ENCODE assay signal across 9 mouse cellular contexts in genomic region chr8:89005797-89006196, GRCm38 (mm10). TPM values are rescaled to one million over a fixed set of nuclear protein-coding genes. Genes with fewer than 3 reads are reported as not detected.
A peak's percentile ranks its signal among the peaks of the same experiment; 100 is the strongest.
DNase-seq lines count a peak whose midpoint lies in the region; ATAC-seq and TF ChIP-seq lines count a peak whose summit lies in the region.
"Had no signal": no experiment of that assay in that cellular context is flagged by ENCODE, and none has a peak within 500 bp of the region (broad histone marks: within the 10 kb centered on the region; RNA-seq: fewer than 3 reads in every experiment).

No protein-coding gene starts in this region.

- no peaks in the 10 kb centered on the region for H3K79me2 ChIP-seq in CH12.LX (replicated peaks; ENCODE audit: control insufficient read depth, extremely low read depth, insufficient read depth, poor library complexity, severe bottlenecking)

- no peaks in the 10 kb centered on the region for H3K36me3 ChIP-seq in CH12.LX (replicated peaks in 1 of 2; ENCODE audit: control insufficient read depth in 1 of 2, insufficient read depth in 1 of 2, low read length in 1 of 2)
- H3K36me3 ChIP-seq in ES-Bruce4 (ENCODE audit: control insufficient read depth, insufficient read depth, low read length, poor library complexity, severe bottlenecking), result no peaks in the 10 kb centered on the region
- H3K36me3 ChIP-seq in hindbrain, embryonic 12.5 days, result no peaks in the 10 kb centered on the region
- no peaks in the 10 kb centered on the region for H3K36me3 ChIP-seq in liver, embryonic 15.5 days (replicated peaks)

- H3K27ac ChIP-seq in CH12.LX (ENCODE audit: insufficient read depth, low read depth), result no peak overlapping the region
- peak overlapping the region; percentile 57 for H3K27ac ChIP-seq in ES-Bruce4 (ENCODE audit: insufficient read depth, low read length)
- no peak overlapping the region for H3K27ac ChIP-seq in hindbrain, embryonic 12.5 days
- no peak overlapping the region for H3K27ac ChIP-seq in liver, embryonic 15.5 days (replicated peaks)

- TF ChIP-seq POLR2A in CH12.LX (IDR thresholded peaks at IDR 0.05; ENCODE audit: low read depth, low read length) (no peak), ES-Bruce4 (IDR thresholded peaks at IDR 0.05; ENCODE audit: insufficient read depth, low read length) (no peak)

- H3K4me3 ChIP-seq in CH12.LX (replicated peaks in 1 of 3; ENCODE audit: low read depth in 2 of 3, low read length in 2 of 3, poor library complexity in 1 of 3) (no peak overlapping the region), ES-Bruce4 (ENCODE audit: low read depth, low read length) (no peak overlapping the region)
- peak overlapping the region; percentile 43 for H3K4me3 ChIP-seq in hindbrain, embryonic 12.5 days
- H3K4me3 ChIP-seq in liver, embryonic 15.5 days (replicated peaks), result no peak overlapping the region

- no peak for TF ChIP-seq CTCF in CH12.LX (conservative IDR thresholded peaks at IDR 0.05 in 1 of 2, IDR thresholded peaks at IDR 0.05 in 1 of 2; ENCODE audit: low read depth in 2 of 2, low read length in 2 of 2)
- TF ChIP-seq CTCF in ES-Bruce4 (IDR thresholded peaks at IDR 0.05; ENCODE audit: low read depth, low read length), result no peak

- H3K27me3 ChIP-seq in CH12.LX (replicated peaks) (no peaks in the 10 kb centered on the region), ES-Bruce4 (ENCODE audit: control insufficient read depth, insufficient read depth, low read length, poor library complexity, severe bottlenecking) (no peaks in the 10 kb centered on the region)
- peaks cover 39% of the 10 kb centered on the region for H3K27me3 ChIP-seq in hindbrain, embryonic 12.5 days
- peaks cover 38% of the 10 kb centered on the region for H3K27me3 ChIP-seq in liver, embryonic 15.5 days

- in situ Hi-C loops in CH12.LX (cut with MboI; ENCODE audit: low pct_ligation_motif_present, low pct_unique_long_range_greater_than_20kb, low sequenced_read_pairs), result no loop called here

- dilution Hi-C loops in CH12.LX (cut with MboI; ENCODE audit: extremely low pct_ligation_motif_present, extremely low pct_unique_long_range_greater_than_20kb, low sequenced_read_pairs), result no loop called here

- H3K4me1 ChIP-seq in CH12.LX (ENCODE audit: control insufficient read depth in 1 of 2, insufficient read depth in 2 of 2) (peaks cover 8 to 46% of the 10 kb centered on the region in 2 experiments), ES-Bruce4 (ENCODE audit: control insufficient read depth, insufficient read depth, low read length) (peaks cover 18% of the 10 kb centered on the region)
- H3K4me1 ChIP-seq in hindbrain, embryonic 12.5 days, result peaks cover 30% of the 10 kb centered on the region
- H3K4me1 ChIP-seq in liver, embryonic 15.5 days (replicated peaks), result peaks cover 4% of the 10 kb centered on the region; the same call in 1 of the 2 replicates

- H3K9ac ChIP-seq in CH12.LX (ENCODE audit: insufficient read depth, low read depth), result no peak overlapping the region
- peak overlapping the region; percentile 65 for H3K9ac ChIP-seq in ES-Bruce4 (ENCODE audit: low read depth, poor library complexity, severe bottlenecking)
- H3K9ac ChIP-seq in hindbrain, embryonic 12.5 days, result no peak overlapping the region
- H3K9ac ChIP-seq in liver, embryonic 15.5 days, result no peak overlapping the region

- peak overlapping the region; percentile 39 for H3K4me2 ChIP-seq in CH12.LX (ENCODE audit: insufficient read depth, low read depth, poor library complexity, severe bottlenecking)
- peak overlapping the region; percentile 87 for H3K4me2 ChIP-seq in hindbrain, embryonic 12.5 days (replicated peaks)
- H3K4me2 ChIP-seq in liver, embryonic 15.5 days, result peak overlapping the region; percentile 51; the same call in 1 of the 2 replicates

- peak; percentile 42 for DNase-seq in CH12.LX (ENCODE audit: extremely low read depth)
- no peak for DNase-seq in adrenal gland, postnatal 25 days
- DNase-seq in right cerebral cortex, adult 18-20 months, result no peak
- no peak for DNase-seq in kidney, adult 18-20 months
- DNase-seq in right cerebral cortex, postnatal 14 days, result no peak
- DNase-seq: right cerebral cortex, postnatal 25 days had no signal

- 33% methylated on average over 11 of the region's 11 CpGs for WGBS in hindbrain, embryonic 12.5 days
- WGBS in liver, embryonic 15.5 days (ENCODE audit: insufficient replicate concordance), result 23% methylated on average over 11 of the region's 11 CpGs

- TF ChIP-seq EP300 in CH12.LX (IDR thresholded peaks at IDR 0.05; ENCODE audit: low read length) (0 out of 2 replicates have a peak, but pooled peaks have one; percentile 39), ES-Bruce4 (IDR thresholded peaks at IDR 0.05; ENCODE audit: insufficient read depth, low read depth, low read length) (0 out of 2 replicates have a peak, but pooled peaks have one; percentile 35)

- ATAC-seq in hindbrain, embryonic 12.5 days (ENCODE audit: low FRiP score), result no peak
- no peak for ATAC-seq in liver, embryonic 15.5 days (ENCODE audit: insufficient read depth)

- TF ChIP-seq RAD21 in CH12.LX (IDR thresholded peaks at IDR 0.05; ENCODE audit: low read depth, low read length), result no peak

- H3K9me3 ChIP-seq in CH12.LX (replicated peaks; ENCODE audit: low read length), result peaks cover 38% of the 10 kb centered on the region
- H3K9me3 ChIP-seq in ES-Bruce4 (replicated peaks; ENCODE audit: control insufficient read depth, insufficient read depth, low read length, poor library complexity, severe bottlenecking), result no peaks in the 10 kb centered on the region
- H3K9me3 ChIP-seq in hindbrain, embryonic 12.5 days (replicated peaks), result no peaks in the 10 kb centered on the region
- no peaks in the 10 kb centered on the region for H3K9me3 ChIP-seq in liver, embryonic 15.5 days (replicated peaks)

TF ChIP-seq in CH12.LX, 34 proteins besides CTCF, POLR2A, EP300 and RAD21:
- TF ChIP-seq JUND (conservative IDR thresholded peaks at IDR 0.05; ENCODE audit: low read depth, low read length), result no peak
- TF ChIP-seq MXI1 (IDR thresholded peaks at IDR 0.05; ENCODE audit: low read depth, low read length), result no peak
- no peak for TF ChIP-seq KAT2A (IDR thresholded peaks at IDR 0.05; ENCODE audit: insufficient replicate concordance, low read length)
- 0 out of 2 replicates have a peak, but pooled peaks have one; percentile 7 for TF ChIP-seq ETS1 (conservative IDR thresholded peaks at IDR 0.05; ENCODE audit: low read depth, low read length)
- TF ChIP-seq ZNF384 (IDR thresholded peaks at IDR 0.05; ENCODE audit: low read depth, low read length), result no peak
TF ChIP-seq in CH12.LX: peak in this region for 1.

RNA-seq across cellular contexts. Expression of gene Sall1, which starts 38.2 kb away (rescaled TPM):
- not detected in 2 replicates for total RNA-seq in CH12.LX (2012; rRNA removed)
- total RNA-seq in CH12.LX (2014; rRNA removed), result not detected in 2 replicates
- polyA plus RNA-seq in CH12.LX (2012; ENCODE audit: insufficient read length, low read depth), result not detected in 2 replicates
- polyA plus RNA-seq in ES-Bruce4 (2011; ENCODE audit: insufficient read depth, insufficient read length, low read depth, missing spikeins), result 58.9 and 60.4 TPM in 2 replicates
- polyA plus RNA-seq in hindbrain, embryonic 12.5 days (2016; fragmentation: Nextera tagmentation; extraction: Ambion mirVana), result 13.1 and 15.6 TPM in 2 replicates
- polyA plus RNA-seq in liver, embryonic 15.5 days (2015; fragmentation: Nextera tagmentation; extraction: Ambion mirVana), result 0.99 and 1.0 TPM in 2 replicates
- total RNA-seq in adrenal gland, postnatal 25 days (2021), result not detected in 2 replicates
